8 mouse cellular contexts compared by ENCODE assay signal in genomic region chr7:5020685-5021084, GRCm38 (mm10). TPM values are rescaled to one million over a fixed set of nuclear protein-coding genes. Genes with fewer than 3 reads are reported as not detected.
DNase-seq lines count a peak whose midpoint lies in the region; ATAC-seq lines count a peak whose summit lies in the region.

No protein-coding gene starts in this region.

- no peak for DNase-seq in heart, embryonic 10.5 days (ENCODE audit: low spot score)
- no peak for DNase-seq in heart, postnatal 36 days
- DNase-seq in 416B (ENCODE audit: low read depth) = peak; percentile 53
- no peak for DNase-seq in embryonic facial prominence, embryonic 10.5 days (ENCODE audit: low spot score)
- DNase-seq in limb, embryonic 11.5 days (ENCODE audit: low spot score) = no peak
- DNase-seq in thymus, adult 18-20 months = no peak

- peaks cover 10% of the 10 kb centered on the region for H3K4me1 ChIP-seq in heart, embryonic 10.5 days
- H3K4me1 ChIP-seq in embryonic facial prominence, embryonic 10.5 days = peaks cover 27% of the 10 kb centered on the region
- H3K4me1 ChIP-seq in limb, embryonic 11.5 days (ENCODE audit: control insufficient read depth, insufficient read depth, low read length) = peaks cover 3% of the 10 kb centered on the region; the same call in 1 of the 2 replicates
- peaks cover 39% of the 10 kb centered on the region for H3K4me1 ChIP-seq in neural tube, embryonic 15.5 days

- peak overlapping the region; percentile 94 for H3K4me3 ChIP-seq in heart, embryonic 10.5 days
- H3K4me3 ChIP-seq in embryonic facial prominence, embryonic 10.5 days = peak overlapping the region; percentile 93
- peak overlapping the region; percentile 84 for H3K4me3 ChIP-seq in limb, embryonic 11.5 days (ENCODE audit: low read depth, low read length)
- peak overlapping the region; percentile 84 for H3K4me3 ChIP-seq in neural tube, embryonic 15.5 days (replicated peaks)

- peak overlapping the region; percentile 98 for H3K27ac ChIP-seq in heart, embryonic 10.5 days
- H3K27ac ChIP-seq in embryonic facial prominence, embryonic 10.5 days (replicated peaks) = peak overlapping the region; percentile 98
- H3K27ac ChIP-seq in limb, embryonic 11.5 days (replicated peaks; ENCODE audit: low read depth, low read length) = peak overlapping the region; percentile 92
- H3K27ac ChIP-seq in neural tube, embryonic 15.5 days (replicated peaks) = peak overlapping the region; percentile 94

- no peaks in the 10 kb centered on the region for H3K9me3 ChIP-seq in heart, embryonic 10.5 days
- H3K9me3 ChIP-seq in embryonic facial prominence, embryonic 10.5 days = peaks cover 8% of the 10 kb centered on the region; the same call in 1 of the 2 replicates
- no peaks in the 10 kb centered on the region for H3K9me3 ChIP-seq in limb, embryonic 11.5 days (ENCODE audit: control insufficient read depth, low read length)
- no peaks in the 10 kb centered on the region for H3K9me3 ChIP-seq in neural tube, embryonic 15.5 days (replicated peaks)

- H3K36me3 ChIP-seq in heart, embryonic 10.5 days = peaks cover 54% of the 10 kb centered on the region
- H3K36me3 ChIP-seq in embryonic facial prominence, embryonic 10.5 days (replicated peaks) = peaks cover 57% of the 10 kb centered on the region
- peaks cover 5% of the 10 kb centered on the region; the same call in 1 of the 2 replicates for H3K36me3 ChIP-seq in limb, embryonic 11.5 days (ENCODE audit: control insufficient read depth, insufficient read depth, low read length)
- peaks cover 23% of the 10 kb centered on the region for H3K36me3 ChIP-seq in neural tube, embryonic 15.5 days

- intact Hi-C loops in heart, postnatal 36 days (cut with DNase I) = loop anchor here (5.0 kb wide), 1 partner anchor 228 kb away; the partner anchor contains the start of gene Rpl28

- H3K9ac ChIP-seq in limb, embryonic 11.5 days (ENCODE audit: low read length) = peak overlapping the region; percentile 93
- peak overlapping the region; percentile 97 for H3K9ac ChIP-seq in neural tube, embryonic 15.5 days (replicated peaks)

- under 1% methylated on average over 15 of the region's 15 CpGs for WGBS in heart, embryonic 10.5 days
- 0% methylated on average over 15 of the region's 15 CpGs for WGBS in embryonic facial prominence, embryonic 10.5 days
- 0% methylated on average over 9 of the region's 15 CpGs for WGBS in limb, embryonic 11.5 days
- WGBS in neural tube, embryonic 15.5 days = under 1% methylated on average over 14 of the region's 15 CpGs

- H3K27me3 ChIP-seq in heart, embryonic 10.5 days (ENCODE audit: insufficient read depth, poor library complexity, severe bottlenecking) = no peaks in the 10 kb centered on the region
- no peaks in the 10 kb centered on the region for H3K27me3 ChIP-seq in embryonic facial prominence, embryonic 10.5 days (replicated peaks; ENCODE audit: low read depth, poor library complexity, severe bottlenecking)
- H3K27me3 ChIP-seq in limb, embryonic 11.5 days (ENCODE audit: control insufficient read depth, insufficient read depth, low read length) = no peaks in the 10 kb centered on the region
- H3K27me3 ChIP-seq in neural tube, embryonic 15.5 days (replicated peaks) = no peaks in the 10 kb centered on the region

- peak; percentile 17 for ATAC-seq in limb, embryonic 11.5 days (ENCODE audit: insufficient number of reproducible peaks, low FRiP score, low TSS enrichment, low read depth)
- ATAC-seq in neural tube, embryonic 15.5 days (ENCODE audit: low FRiP score) = peak; percentile 40
- no peak for ATAC-seq in granulocyte monocyte progenitor cell, adult 5-6 weeks (replicated peaks; ENCODE audit: poor library complexity, severe bottlenecking)

- peak overlapping the region; percentile 82 for H3K4me2 ChIP-seq in limb, embryonic 11.5 days (ENCODE audit: low read depth, severe bottlenecking)
- H3K4me2 ChIP-seq in neural tube, embryonic 15.5 days = peak overlapping the region; percentile 82

RNA-seq across cellular contexts. Expression of gene Ccdc106, which starts 0.3 kb away (rescaled TPM):
- 1.4 and 4.7 TPM in 2 replicates for polyA plus RNA-seq in heart, embryonic 10.5 days (2016; fragmentation: Nextera tagmentation; extraction: Ambion mirVana)
- not detected for total RNA-seq in heart, postnatal 36 days (2021)
- 7.9 and 8.0 TPM in 2 replicates for polyA plus RNA-seq in embryonic facial prominence, embryonic 10.5 days (2016; fragmentation: Nextera tagmentation; extraction: Ambion mirVana)
- 12.5 and 14.4 TPM in 2 replicates for polyA plus RNA-seq in limb, embryonic 11.5 days (2014; fragmentation: Nextera tagmentation; extraction: Ambion mirVana)
- 60.0 and 75.7 TPM in 2 replicates for polyA plus RNA-seq in neural tube, embryonic 15.5 days (2015; fragmentation: Nextera tagmentation; extraction: Ambion mirVana)
- 1.8 TPM in 1 of 2 replicates, not detected in the other for total RNA-seq in granulocyte monocyte progenitor cell, adult 5-6 weeks (2014; fragmentation: Nextera tagmentation)
- total RNA-seq in granulocyte monocyte progenitor cell, adult 5-6 weeks (2017) = not detected in 2 replicates

RNA-seq across cellular contexts. Expression of gene Zfp865, which starts 0.5 kb away (rescaled TPM):
- polyA plus RNA-seq in heart, embryonic 10.5 days (2016; fragmentation: Nextera tagmentation; extraction: Ambion mirVana) = 3.8 and 4.4 TPM in 2 replicates
- total RNA-seq in heart, postnatal 36 days (2021) = 10 to 100 TPM; 14.1 to 14.9 TPM
- 6.1 and 6.6 TPM in 2 replicates for polyA plus RNA-seq in embryonic facial prominence, embryonic 10.5 days (2016; fragmentation: Nextera tagmentation; extraction: Ambion mirVana)
- 7.5 and 8.2 TPM in 2 replicates for polyA plus RNA-seq in limb, embryonic 11.5 days (2014; fragmentation: Nextera tagmentation; extraction: Ambion mirVana)
- polyA plus RNA-seq in neural tube, embryonic 15.5 days (2015; fragmentation: Nextera tagmentation; extraction: Ambion mirVana) = 6.4 and 7.0 TPM in 2 replicates
- 15.2 and 18.2 TPM in 2 replicates for total RNA-seq in granulocyte monocyte progenitor cell, adult 5-6 weeks (2014; fragmentation: Nextera tagmentation)
- 8.4 and 11.2 TPM in 2 replicates for total RNA-seq in granulocyte monocyte progenitor cell, adult 5-6 weeks (2017)

RNA-seq across cellular contexts. Expression of gene Gm44973, which starts 5.4 kb away (rescaled TPM):
- 0.72 TPM in 1 of 2 replicates, not detected in the other for polyA plus RNA-seq in heart, embryonic 10.5 days (2016; fragmentation: Nextera tagmentation; extraction: Ambion mirVana)
- total RNA-seq in heart, postnatal 36 days (2021) = not detected
- 0.38 and 1.3 TPM in 2 replicates for polyA plus RNA-seq in embryonic facial prominence, embryonic 10.5 days (2016; fragmentation: Nextera tagmentation; extraction: Ambion mirVana)
- polyA plus RNA-seq in limb, embryonic 11.5 days (2014; fragmentation: Nextera tagmentation; extraction: Ambion mirVana) = 0.45 and 1.4 TPM in 2 replicates
- polyA plus RNA-seq in neural tube, embryonic 15.5 days (2015; fragmentation: Nextera tagmentation; extraction: Ambion mirVana) = 0.15 and 1.4 TPM in 2 replicates
- not detected in 2 replicates for total RNA-seq in granulocyte monocyte progenitor cell, adult 5-6 weeks (2014; fragmentation: Nextera tagmentation)
- total RNA-seq in granulocyte monocyte progenitor cell, adult 5-6 weeks (2017) = 7.5 TPM in 1 of 2 replicates, not detected in the other

RNA-seq across cellular contexts. Expression of gene Fiz1, which starts 6.2 kb away (rescaled TPM):
- 36.1 and 43.5 TPM in 2 replicates for polyA plus RNA-seq in heart, embryonic 10.5 days (2016; fragmentation: Nextera tagmentation; extraction: Ambion mirVana)
- 10 to 100 TPM; 17.0 to 21.6 TPM for total RNA-seq in heart, postnatal 36 days (2021)
- polyA plus RNA-seq in embryonic facial prominence, embryonic 10.5 days (2016; fragmentation: Nextera tagmentation; extraction: Ambion mirVana) = 55.6 and 56.5 TPM in 2 replicates
- 51.1 and 52.6 TPM in 2 replicates for polyA plus RNA-seq in limb, embryonic 11.5 days (2014; fragmentation: Nextera tagmentation; extraction: Ambion mirVana)
- polyA plus RNA-seq in neural tube, embryonic 15.5 days (2015; fragmentation: Nextera tagmentation; extraction: Ambion mirVana) = 37.0 TPM in 2 replicates
- total RNA-seq in granulocyte monocyte progenitor cell, adult 5-6 weeks (2014; fragmentation: Nextera tagmentation) = 27.4 and 33.9 TPM in 2 replicates
- total RNA-seq in granulocyte monocyte progenitor cell, adult 5-6 weeks (2017) = 15.6 and 23.4 TPM in 2 replicates

RNA-seq across cellular contexts. Expression of gene Zfp524, which starts 6.5 kb away (rescaled TPM):
- 10.0 and 11.4 TPM in 2 replicates for polyA plus RNA-seq in heart, embryonic 10.5 days (2016; fragmentation: Nextera tagmentation; extraction: Ambion mirVana)
- total RNA-seq in heart, postnatal 36 days (2021) = 10 to 100 TPM in 1 of 2 experiments, 1 to 10 TPM in 1; 9.7 to 10.4 TPM
- polyA plus RNA-seq in embryonic facial prominence, embryonic 10.5 days (2016; fragmentation: Nextera tagmentation; extraction: Ambion mirVana) = 7.8 and 8.0 TPM in 2 replicates
- polyA plus RNA-seq in limb, embryonic 11.5 days (2014; fragmentation: Nextera tagmentation; extraction: Ambion mirVana) = 9.3 and 9.6 TPM in 2 replicates
- polyA plus RNA-seq in neural tube, embryonic 15.5 days (2015; fragmentation: Nextera tagmentation; extraction: Ambion mirVana) = 7.3 and 9.9 TPM in 2 replicates
- total RNA-seq in granulocyte monocyte progenitor cell, adult 5-6 weeks (2014; fragmentation: Nextera tagmentation) = 23.3 and 30.7 TPM in 2 replicates
- total RNA-seq in granulocyte monocyte progenitor cell, adult 5-6 weeks (2017) = 8.5 and 9.3 TPM in 2 replicates
